Mouse (Mus musculus): ENCODE measurements around the gene Trappc4. TPM values are rescaled to one million over a fixed set of nuclear protein-coding genes. Genes with fewer than 3 reads are reported as not detected.
"Not testable (repeated sequence)": the region's sequence is repeated elsewhere in the genome, so short reads cannot be mapped to it uniquely, and the experiment has no call there.

Trappc4 gene
- polyA plus RNA-seq, 1 experiment from 2014 or later: 161 TPM

GRCm38 (mm10) chr9:44379862-44380261 is 27.5 kb downstream of the Trappc4 start:
- Histone ChIP-seq H3K4me3 (replicated peaks) (peak overlapping the region; percentile 87), H3K9ac (replicated peaks) (peak overlapping the region; percentile 90), H3K9me3 (no peaks in the 10 kb centered on the region), H3K27me3 (no peaks in the 10 kb centered on the region), H3K4me2 (peak overlapping the region; percentile 92), H3K36me3 (peaks cover 44% of the 10 kb centered on the region), H3K27ac (peak overlapping the region; percentile 80), H3K4me1 (replicated peaks) (peaks cover 16% of the 10 kb centered on the region)
- ATAC-seq (ENCODE audit: insufficient number of reproducible peaks, insufficient read depth, low FRiP score, low TSS enrichment, low read depth): 0 out of 2 replicates have a peak, but pooled peaks have one; percentile 5
- WGBS: 9% methylated on average over 15 of the region's 15 CpGs

GRCm38 (mm10) chr9:44379054-44379834 is 28.2 kb downstream of the Trappc4 start, which contains the start of gene Hyou1:
Gene Hyou1, plus strand, starts transcription at chr9:44379490.
- H3K9me3 ChIP-seq: no peaks in the 10 kb centered on the region
- WGBS: under 1% methylated on average over 83 of the region's 83 CpGs

GRCm38 (mm10) chr9:44378153-44378730 is 29.2 kb downstream of the Trappc4 start:
- H3K4me3 ChIP-seq (replicated peaks): peak overlapping the region; percentile 87
- 88% methylated on average over 5 of the region's 5 CpGs for WGBS
- peaks cover 16% of the 10 kb centered on the region for H3K4me1 ChIP-seq (replicated peaks)
- no peak for ATAC-seq (ENCODE audit: insufficient number of reproducible peaks, insufficient read depth, low FRiP score, low TSS enrichment, low read depth)
- no peaks in the 10 kb centered on the region for H3K27me3 ChIP-seq
- H3K36me3 ChIP-seq: peaks cover 28% of the 10 kb centered on the region
- H3K9ac ChIP-seq (replicated peaks): peak overlapping the region; percentile 90
- H3K9me3 ChIP-seq: no peaks in the 10 kb centered on the region
- no peak overlapping the region; the same call in 1 of the 2 replicates for H3K27ac ChIP-seq
- peak overlapping the region; percentile 66 for H3K4me2 ChIP-seq

More at GRCm38 (mm10) chr9:44379054-44379834, 28.2 kb downstream of the Trappc4 start, which contains the start of gene Hyou1:
- H3K27me3 ChIP-seq: no peaks in the 10 kb centered on the region
- H3K9ac ChIP-seq (replicated peaks): peak within 1 kb of the TSS; percentile 90
- H3K4me1 ChIP-seq (replicated peaks): peaks cover 16% of the 10 kb centered on the region
- ATAC-seq (ENCODE audit: insufficient number of reproducible peaks, insufficient read depth, low FRiP score, low TSS enrichment, low read depth): peak; percentile 96
- H3K36me3 ChIP-seq: peaks cover 38% of the 10 kb centered on the region
- peak within 1 kb of the TSS; percentile 87 for H3K4me3 ChIP-seq (replicated peaks)
- peak within 1 kb of the TSS; percentile 92 for H3K4me2 ChIP-seq
- peak within 1 kb of the TSS; percentile 82 for H3K27ac ChIP-seq

GRCm38 (mm10) chr9:44377335-44377734 is 30.1 kb downstream of the Trappc4 start:
- H3K9ac ChIP-seq (replicated peaks); H3K4me3 ChIP-seq (replicated peaks); H3K27me3 ChIP-seq; ATAC-seq (ENCODE audit: insufficient number of reproducible peaks, insufficient read depth, low FRiP score, low TSS enrichment, low read depth); H3K4me2 ChIP-seq; H3K27ac ChIP-seq; H3K9me3 ChIP-seq: not testable (repeated sequence)
- 84% methylated on average over 2 of the region's 2 CpGs for WGBS
- peaks cover 19% of the 10 kb centered on the region for H3K36me3 ChIP-seq
- peaks cover 16% of the 10 kb centered on the region for H3K4me1 ChIP-seq (replicated peaks)

GRCm38 (mm10) chr9:44376141-44376540 is 31.3 kb downstream of the Trappc4 start:
- WGBS: 90% methylated on average over 6 of the region's 6 CpGs

GRCm38 (mm10) chr9:44373386-44373785 is 34.0 kb downstream of the Trappc4 start:
- no peak overlapping the region for H3K4me3 ChIP-seq (replicated peaks)
- no peak overlapping the region for H3K27ac ChIP-seq
- H3K9me3 ChIP-seq: no peaks in the 10 kb centered on the region
- no peak for ATAC-seq (ENCODE audit: insufficient number of reproducible peaks, insufficient read depth, low FRiP score, low TSS enrichment, low read depth)
- H3K27me3 ChIP-seq: no peaks in the 10 kb centered on the region
- H3K4me2 ChIP-seq: no peak overlapping the region
- H3K4me1 ChIP-seq (replicated peaks): peaks cover 2% of the 10 kb centered on the region
- H3K9ac ChIP-seq (replicated peaks): no peak overlapping the region
- no peaks in the 10 kb centered on the region for H3K36me3 ChIP-seq

More at GRCm38 (mm10) chr9:44376141-44376540, 31.3 kb downstream of the Trappc4 start:
- Histone ChIP-seq H3K9ac (replicated peaks) (no peak overlapping the region), H3K4me2 (no peak overlapping the region), H3K9me3 (no peaks in the 10 kb centered on the region), H3K36me3 (peaks cover 7% of the 10 kb centered on the region), H3K4me3 (replicated peaks) (no peak overlapping the region), H3K27me3 (no peaks in the 10 kb centered on the region), H3K4me1 (replicated peaks) (peaks cover 16% of the 10 kb centered on the region), H3K27ac (no peak overlapping the region)
- ATAC-seq (ENCODE audit: insufficient number of reproducible peaks, insufficient read depth, low FRiP score, low TSS enrichment, low read depth): no peak

GRCm38 (mm10) chr9:44364480-44364879 is 42.9 kb downstream of the Trappc4 start:
- no peaks in the 10 kb centered on the region for H3K27me3 ChIP-seq

GRCm38 (mm10) chr9:44361931-44362330 is 45.5 kb downstream of the Trappc4 start:
- 43% methylated on average over 4 of the region's 4 CpGs for WGBS

More at GRCm38 (mm10) chr9:44364480-44364879, 42.9 kb downstream of the Trappc4 start:
- Histone ChIP-seq H3K9ac (replicated peaks) (no peak overlapping the region), H3K27ac (no peak overlapping the region), H3K4me3 (replicated peaks) (no peak overlapping the region), H3K4me1 (replicated peaks) (peaks cover 8% of the 10 kb centered on the region), H3K9me3 (no peaks in the 10 kb centered on the region), H3K36me3 (peaks cover 5% of the 10 kb centered on the region), H3K4me2 (no peak overlapping the region)
- WGBS: 58% methylated on average over 3 of the region's 3 CpGs
- no peak for ATAC-seq (ENCODE audit: insufficient number of reproducible peaks, insufficient read depth, low FRiP score, low TSS enrichment, low read depth)

GRCm38 (mm10) chr9:44361190-44361917 is 46.0 kb downstream of the Trappc4 start, which contains the start of gene Vps11:
Gene Vps11, minus strand, starts transcription at chr9:44361670.
- peak within 1 kb of the TSS; percentile 91 for H3K4me3 ChIP-seq (replicated peaks)
- no peaks in the 10 kb centered on the region for H3K27me3 ChIP-seq
- H3K4me2 ChIP-seq: peak within 1 kb of the TSS; percentile 92
- ATAC-seq (ENCODE audit: insufficient number of reproducible peaks, insufficient read depth, low FRiP score, low TSS enrichment, low read depth): peak; percentile 82; the same call in 1 of the 2 replicates
- under 1% methylated on average over 44 of the region's 44 CpGs for WGBS
- peaks cover 8% of the 10 kb centered on the region for H3K4me1 ChIP-seq (replicated peaks)
- 0 out of 2 replicates have a peak within 1 kb of the TSS, but pooled peaks have one; percentile 45 for H3K27ac ChIP-seq
- H3K9me3 ChIP-seq: no peaks in the 10 kb centered on the region
- peaks cover 34% of the 10 kb centered on the region for H3K36me3 ChIP-seq
- peak within 1 kb of the TSS; percentile 82 for H3K9ac ChIP-seq (replicated peaks)

More at GRCm38 (mm10) chr9:44361931-44362330, 45.5 kb downstream of the Trappc4 start:
- not testable (repeated sequence) for H3K27me3 ChIP-seq; H3K9ac ChIP-seq (replicated peaks); H3K9me3 ChIP-seq; H3K4me1 ChIP-seq (replicated peaks); ATAC-seq (ENCODE audit: insufficient number of reproducible peaks, insufficient read depth, low FRiP score, low TSS enrichment, low read depth)
- Histone ChIP-seq H3K4me2 (peak overlapping the region; percentile 92), H3K27ac (0 out of 2 replicates have a peak overlapping the region, but pooled peaks have one; percentile 45), H3K36me3 (peaks cover 28% of the 10 kb centered on the region), H3K4me3 (replicated peaks) (peak overlapping the region; percentile 91)

- ATAC-seq (ENCODE audit: insufficient number of reproducible peaks, insufficient read depth, low FRiP score, low TSS enrichment, low read depth): no peak
- Histone ChIP-seq H3K9ac (replicated peaks) (no peak overlapping the region), H3K4me3 (replicated peaks) (no peak overlapping the region), H3K9me3 (no peaks in the 10 kb centered on the region), H3K36me3 (peaks cover 75% of the 10 kb centered on the region), H3K27me3 (no peaks in the 10 kb centered on the region), H3K4me2 (no peak overlapping the region), H3K27ac (no peak overlapping the region), H3K4me1 (replicated peaks) (peaks cover 8% of the 10 kb centered on the region)
- 83% methylated on average over 4 of the region's 4 CpGs for WGBS
These were observed 50.2 kb downstream of the Trappc4 start for GRCm38 (mm10) chr9:44357207-44357606.

Measured in limb, embryonic 12.5 days (tissue).